Mouse (Mus musculus) frontal cortex, postnatal 14 days (tissue): Measurements from ENCODE around the gene Camk1.
A peak's percentile ranks its signal among the peaks of the same experiment; 100 is the strongest.

Experiments
- DNase-seq, 2 experiments: peaks; one replicate each; pipeline ENCODE4 v3.0.0; 2022; ENCODE audit warnings: low spot score in 2 of 2

Gene Camk1

DNA sequence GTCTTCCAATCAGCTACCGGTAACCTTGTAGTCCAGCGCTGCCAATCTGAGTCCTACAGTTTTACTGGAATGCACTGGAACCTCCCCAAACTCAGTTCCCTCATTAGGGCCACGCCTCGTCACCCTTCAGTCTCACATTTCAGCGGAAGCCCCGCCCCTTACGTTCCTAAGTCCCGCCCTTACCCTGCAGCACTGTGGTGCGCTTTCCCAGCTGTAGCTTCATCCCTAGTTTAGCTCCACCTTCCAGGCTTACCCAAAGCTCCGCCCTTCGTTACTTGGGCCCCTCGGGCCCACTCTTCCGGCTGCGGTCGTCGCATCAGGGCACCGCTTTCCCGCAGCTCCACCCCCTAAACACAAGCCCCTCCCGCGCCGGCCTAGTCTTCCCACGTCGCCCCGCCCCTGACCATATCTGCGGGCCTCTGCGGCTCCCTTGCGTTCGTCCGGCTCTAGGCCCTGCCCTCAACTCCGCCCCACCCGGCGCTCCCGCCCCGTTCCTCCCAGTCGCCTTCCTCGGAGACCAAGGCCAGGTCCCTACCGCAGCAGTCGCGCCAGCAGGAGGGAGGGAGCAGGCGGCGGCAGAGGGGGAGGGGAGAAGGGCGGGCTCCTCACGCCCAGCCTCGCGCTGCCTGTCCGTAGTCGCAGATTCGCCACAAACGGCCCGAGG lies 37.3 kb downstream of the Camk1 start:
- peak; percentile 98 to 99 for DNase-seq

DNA sequence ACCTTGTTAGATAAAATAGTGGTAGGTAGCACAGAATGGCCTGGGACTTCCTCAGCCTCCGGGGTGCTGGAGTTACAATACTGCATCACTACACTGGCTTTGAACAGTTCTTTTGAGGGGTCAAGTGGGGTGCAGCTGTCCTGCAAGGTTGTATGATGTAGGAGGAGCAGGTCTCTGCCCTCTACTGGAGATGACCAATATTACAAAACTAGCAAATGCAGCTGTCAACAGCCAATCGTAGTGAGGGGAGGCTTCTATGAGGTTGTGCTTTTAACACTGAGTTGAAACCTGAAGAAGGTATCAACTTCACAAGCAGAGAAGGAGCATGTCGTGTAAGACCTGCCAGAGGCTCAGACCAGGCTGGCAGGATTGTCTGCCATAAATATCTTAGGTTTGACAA lies 41.5 kb downstream of the Camk1 start:
- DNase-seq, result no peak

DNA sequence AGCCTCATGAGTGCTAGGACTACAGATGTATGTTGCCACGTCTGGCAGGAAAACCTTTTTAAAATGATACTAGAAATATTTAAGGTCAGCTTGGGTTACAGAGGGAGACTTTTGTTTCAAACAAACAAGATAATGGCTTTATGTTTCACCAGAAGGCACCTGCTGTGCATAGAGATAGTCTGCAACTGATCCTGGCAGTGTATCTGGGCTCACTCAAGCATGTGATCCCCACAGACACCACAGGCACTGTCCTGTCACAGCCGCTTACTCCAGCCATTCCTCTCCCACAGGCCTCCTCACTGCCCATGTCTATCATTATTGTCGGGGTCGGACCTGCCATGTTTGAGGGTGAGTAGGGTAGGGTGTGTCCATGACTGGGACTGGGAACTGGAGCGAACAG lies 42.4 kb downstream of the Camk1 start:
- DNase-seq, result no peak

DNA sequence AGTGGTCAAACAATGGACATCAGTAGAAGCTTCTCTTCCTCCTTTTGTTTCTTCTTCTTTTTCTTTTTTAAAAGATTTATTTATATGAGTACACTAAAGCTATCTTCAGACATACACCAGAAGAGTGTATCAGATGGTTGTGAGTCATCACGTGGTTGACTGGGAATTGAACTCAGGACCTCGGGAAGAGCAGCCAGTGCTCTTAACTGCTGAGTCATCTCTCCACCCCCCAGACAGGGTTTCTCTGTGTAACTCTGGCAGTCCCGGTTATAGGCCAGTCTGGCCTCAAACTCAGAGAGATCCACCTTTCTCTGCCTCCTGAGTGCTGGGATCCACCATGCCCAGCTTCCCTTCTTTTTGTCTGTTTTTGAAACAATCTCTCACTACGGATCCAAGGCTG lies 47.1 kb downstream of the Camk1 start:
- no peak for DNase-seq

DNA sequence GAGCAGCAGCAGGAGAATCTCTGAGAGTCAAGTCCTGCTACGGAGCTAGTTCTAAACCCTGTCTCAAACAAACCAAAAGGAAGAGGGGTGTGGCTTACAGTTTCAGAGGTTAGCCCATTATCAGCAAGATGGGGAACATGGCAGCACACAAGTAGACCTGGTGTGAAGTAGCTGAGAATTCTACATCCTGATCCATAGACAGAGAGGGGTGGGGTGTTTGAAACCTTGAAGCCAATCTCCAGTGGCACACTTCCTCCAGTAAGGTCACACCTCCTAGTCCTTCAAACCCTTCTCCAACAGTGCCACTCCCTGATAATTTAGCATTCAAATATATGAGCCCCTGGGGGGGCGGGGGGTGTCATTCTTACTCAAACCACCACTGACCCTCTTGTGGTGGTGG lies 47.7 kb downstream of the Camk1 start:
- DNase-seq, result no peak

DNA sequence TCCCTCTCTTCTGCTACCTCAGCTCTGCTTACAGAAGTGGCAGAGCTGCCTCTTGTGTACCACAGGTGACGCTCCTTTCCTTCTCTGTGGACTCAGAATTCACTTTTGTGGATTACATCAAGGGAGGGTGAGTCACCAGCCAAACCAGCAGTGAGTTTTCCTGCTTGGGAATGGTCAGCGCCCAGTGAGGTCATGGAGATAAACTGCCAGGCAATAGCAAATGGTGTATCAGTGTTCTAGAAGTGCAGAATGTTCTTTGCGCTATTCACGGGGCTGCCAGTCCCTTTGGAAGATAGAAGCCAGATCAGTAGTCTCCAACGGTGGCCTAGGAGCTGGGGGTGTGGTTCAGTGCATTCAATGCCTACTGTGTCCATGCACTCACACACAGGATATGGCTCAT lies 50.8 kb downstream of the Camk1 start:
- DNase-seq, result no peak

DNA sequence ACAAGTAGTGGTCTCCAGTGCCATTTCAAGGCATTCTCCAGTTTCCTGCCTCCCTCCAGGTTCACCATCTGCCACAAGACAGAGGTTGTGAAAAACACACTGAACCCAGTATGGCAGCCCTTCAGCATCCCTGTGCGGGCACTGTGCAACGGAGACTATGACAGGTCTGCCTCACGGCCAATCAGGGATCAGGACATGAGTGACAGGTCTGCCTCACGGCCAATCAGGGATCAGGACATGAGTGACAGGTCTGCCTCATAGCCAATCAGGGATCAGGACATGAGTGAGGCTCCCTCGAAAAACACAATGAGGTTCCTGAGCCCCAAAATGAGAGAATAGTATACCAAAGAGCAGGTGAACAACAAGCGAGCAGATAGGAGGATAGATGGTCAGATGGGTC lies 53.4 kb downstream of the Camk1 start:
- DNase-seq, result no peak

DNA sequence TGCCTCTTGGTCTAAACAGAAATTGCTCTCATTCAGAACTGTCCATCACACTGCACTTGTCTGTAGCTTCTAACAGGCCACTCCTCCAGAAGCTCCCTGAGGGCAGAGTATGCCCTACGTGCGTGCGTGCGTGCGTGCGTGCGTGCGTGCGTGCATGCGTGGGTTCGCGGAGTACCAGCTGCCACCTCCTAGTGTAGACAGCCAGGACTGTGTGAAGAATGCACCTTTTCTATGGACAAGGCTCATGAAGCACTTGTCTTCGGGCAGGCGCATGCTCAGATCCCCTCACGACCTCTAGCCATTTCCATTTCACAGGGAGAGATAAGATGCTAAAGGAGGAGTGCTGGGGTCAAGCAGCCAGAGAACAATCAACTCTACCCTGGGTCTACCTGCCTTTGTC lies 54.4 kb downstream of the Camk1 start:
- DNase-seq, result no peak

DNA sequence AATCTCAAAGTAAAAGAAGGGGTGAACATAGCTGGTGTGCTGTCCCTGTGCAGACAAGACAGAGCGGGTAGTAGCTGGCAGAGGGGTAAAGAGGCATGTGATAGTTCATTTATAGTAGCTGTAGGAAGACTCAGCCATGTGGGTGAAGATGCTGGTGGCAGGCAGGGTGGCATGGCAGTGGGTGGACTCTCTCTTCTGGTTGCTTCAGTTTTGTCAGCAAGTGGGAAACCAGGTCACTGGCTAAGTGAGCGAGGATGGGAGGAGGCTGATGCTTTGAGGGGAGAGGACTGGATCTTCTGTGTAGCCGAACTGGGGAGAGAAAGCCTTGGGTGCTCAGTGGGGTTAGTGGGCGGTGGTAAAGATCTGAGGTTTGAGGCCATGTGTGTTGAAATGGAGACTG lies 56.5 kb downstream of the Camk1 start:
- DNase-seq, result no peak

DNA sequence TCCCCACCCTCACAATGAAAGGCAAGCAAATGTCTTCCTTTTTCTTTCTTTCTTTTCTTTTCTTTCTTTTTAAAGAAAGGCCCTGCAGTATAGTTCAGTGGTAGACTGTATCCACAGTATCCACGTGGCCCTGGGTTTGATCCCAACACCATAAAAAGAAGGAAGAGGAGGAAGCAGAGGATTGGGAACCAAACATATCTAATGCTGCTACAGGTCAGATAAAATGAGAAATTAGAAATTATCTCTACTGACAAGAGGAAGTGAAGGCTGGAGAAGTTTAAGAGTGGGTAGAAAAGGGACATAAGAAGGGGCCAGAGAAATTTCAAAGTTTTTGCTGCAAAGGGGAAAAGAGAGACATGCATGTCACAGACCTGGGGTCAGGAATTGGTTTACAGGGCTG lies 57.5 kb downstream of the Camk1 start:
- DNase-seq, result no peak

DNA sequence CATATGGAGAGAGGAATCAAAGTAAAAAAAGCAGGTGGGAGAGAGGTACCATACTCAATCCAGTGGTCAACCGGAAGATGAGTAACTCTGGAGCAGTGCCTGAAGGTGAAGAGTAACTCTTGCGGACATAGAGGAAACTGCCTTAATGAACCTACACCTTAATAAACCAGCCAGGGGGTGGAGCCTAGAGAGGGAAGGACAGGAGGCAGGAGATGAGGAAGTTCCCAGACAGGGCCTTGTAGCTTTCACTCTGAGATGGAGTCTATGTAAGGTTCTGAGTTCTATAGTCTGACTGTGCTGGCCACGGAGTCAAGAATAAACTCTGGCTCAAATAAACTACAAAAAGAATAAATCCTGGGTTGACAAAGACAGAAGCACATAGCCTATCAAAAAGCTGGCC lies 58.9 kb downstream of the Camk1 start:
- DNase-seq, result no peak
